Mouse (Mus musculus) MN1 (cell line): Measurements from ENCODE around the gene Rhoh.

ENCODE experiments used
- DNase-seq: peaks from one replicate; pipeline ENCODE4 v3.0.0-alpha.2; 2016; ENCODE audit warnings: low spot score

The Rhoh gene

DNA sequence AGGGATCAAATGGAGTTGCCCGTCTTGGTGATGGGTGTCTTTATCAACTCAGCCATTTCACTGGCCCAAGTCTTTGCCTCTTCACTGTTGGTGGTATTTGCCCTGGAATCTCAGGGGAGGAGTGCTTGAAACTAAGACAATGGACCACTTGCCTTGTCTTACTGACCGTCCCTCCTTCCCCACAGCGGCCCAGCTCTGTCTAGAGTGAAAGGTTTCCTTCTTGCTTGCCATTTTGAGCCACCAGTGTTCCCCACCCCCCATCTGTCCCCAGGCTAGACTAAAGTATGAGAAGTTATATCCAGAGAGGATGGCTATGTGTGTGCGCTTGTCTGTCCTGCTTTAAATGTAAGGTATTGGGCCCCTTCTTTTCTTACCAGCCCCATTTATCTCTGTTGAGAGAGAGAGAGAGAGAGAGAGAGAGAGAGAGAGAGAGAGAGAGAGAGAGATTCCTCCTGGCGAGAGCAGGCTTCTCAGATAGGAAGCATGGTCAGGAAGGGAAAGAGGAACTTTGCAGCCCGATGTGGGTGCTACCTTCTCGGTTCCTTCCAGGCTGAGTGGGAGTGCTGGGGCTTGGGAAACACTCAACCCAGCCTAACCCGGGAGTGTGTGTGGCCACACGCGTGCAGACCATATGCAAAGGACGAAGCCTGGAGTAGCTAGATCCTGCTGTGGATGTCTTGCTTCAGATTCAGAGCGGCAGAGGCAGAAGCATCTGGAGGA is 572 bp upstream of the Rhoh start:
- no peak for DNase-seq

DNA sequence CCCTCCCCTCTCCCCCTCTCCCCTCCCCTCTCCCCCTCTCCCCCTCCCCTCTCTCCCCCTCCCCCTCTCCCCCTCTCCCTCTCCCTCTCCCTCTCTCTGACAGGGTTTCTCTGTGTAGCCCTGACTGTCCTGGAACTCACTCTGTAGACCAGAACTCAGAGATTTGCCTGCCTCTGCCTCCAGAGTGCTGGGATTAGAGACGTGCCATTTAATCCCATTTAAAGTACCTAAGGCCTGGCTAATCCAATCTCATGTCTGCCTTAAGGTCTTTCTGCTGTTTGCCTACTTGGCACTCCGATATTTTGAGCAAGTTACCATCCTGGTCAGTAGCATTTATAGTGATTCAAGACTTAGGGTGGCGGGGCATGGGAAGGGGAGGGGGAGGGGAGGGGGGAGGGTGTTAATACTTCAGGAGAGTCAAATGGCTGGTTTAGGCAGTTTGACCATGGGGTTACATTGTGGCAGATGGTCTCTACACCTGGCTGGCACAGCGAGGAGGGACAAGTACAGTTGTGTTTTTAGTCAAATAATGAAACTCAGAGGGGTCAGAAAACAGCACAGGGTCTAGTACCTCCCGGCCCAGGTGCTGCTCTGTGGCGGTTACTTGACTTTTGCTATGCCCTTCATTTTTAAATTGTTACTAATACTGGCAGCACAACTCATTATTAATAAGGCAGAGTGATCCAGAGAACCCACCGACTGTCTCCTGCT is 1.4 kb downstream of the Rhoh start:
- DNase-seq, result no peak

DNA sequence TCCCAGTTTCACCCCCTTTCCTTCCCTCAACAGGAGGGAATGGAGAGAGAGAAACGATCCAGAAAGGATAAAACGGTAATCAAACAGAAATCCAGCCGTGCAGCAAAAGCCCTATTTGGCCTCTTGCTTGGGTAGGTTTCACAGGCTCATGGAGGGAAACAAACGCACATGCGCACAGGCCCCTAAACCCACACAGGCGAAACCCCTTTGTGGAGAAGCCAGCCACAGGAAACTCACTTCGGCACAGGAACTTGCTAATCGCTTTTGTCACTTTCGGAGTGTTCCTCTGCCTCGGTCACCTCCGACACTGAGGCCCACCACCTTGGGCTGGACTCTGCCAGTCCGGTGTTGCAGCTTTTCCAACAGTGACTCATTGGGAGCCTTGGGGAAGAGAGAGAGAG is 2.3 kb downstream of the Rhoh start:
- DNase-seq, result no peak

DNA sequence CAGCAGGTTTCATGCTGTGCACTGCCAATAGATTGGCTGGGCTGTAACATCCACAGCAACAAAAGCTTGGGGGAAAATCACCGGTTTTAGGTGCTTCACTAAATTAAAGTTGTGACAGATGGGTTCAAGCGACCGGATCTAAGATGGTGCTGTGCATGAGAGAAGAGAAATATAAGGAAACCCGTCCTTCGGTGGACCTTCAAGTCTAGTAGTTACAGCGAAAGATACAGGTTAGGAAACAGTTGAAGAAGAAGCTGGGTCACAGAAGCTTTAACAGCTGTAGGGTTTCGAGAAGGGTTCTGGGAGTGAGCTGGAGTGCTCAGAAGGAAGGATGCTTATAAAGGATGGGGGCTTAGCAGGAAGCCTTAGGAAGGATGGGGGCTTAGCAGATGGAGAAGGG is 3.5 kb downstream of the Rhoh start:
- DNase-seq, result no peak

DNA sequence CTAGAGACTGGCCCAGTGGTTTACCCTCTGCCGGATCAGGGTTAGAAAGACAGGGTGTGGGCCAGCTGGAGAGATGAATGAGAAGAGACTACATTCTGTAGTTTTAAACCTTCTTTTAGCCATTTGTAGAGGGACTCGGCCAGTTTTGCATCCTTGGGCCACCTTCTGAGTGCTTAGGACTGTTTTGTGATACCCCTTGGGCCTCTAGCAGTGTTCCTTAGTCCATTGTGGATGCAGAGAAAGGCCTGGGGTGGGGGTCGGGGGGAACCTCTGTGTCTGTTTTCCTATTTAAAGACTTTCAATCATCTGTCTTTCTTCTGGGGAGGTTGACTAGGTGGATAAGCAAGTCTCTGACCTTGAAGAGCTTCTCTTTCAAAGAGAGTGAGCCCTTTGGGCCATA is 3.9 kb downstream of the Rhoh start:
- DNase-seq, result no peak

DNA sequence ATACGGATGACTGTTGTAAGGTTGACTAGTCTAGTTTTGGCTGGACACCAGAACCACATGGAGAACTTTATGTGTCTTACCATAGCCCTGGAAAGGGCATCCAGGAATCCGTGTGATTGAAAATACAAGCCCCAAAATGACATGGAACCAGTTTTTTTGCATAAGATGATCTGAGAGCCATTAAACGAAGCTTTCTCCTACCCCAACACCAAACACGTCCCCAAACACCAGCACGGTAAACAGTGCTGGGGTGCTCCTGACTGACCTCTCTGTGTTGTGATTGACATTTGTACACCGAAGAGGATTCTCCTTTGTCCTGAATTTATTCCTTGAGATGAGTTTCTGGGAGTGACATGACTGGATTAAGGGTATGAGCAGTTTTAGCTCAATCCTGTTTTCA is 5.6 kb downstream of the Rhoh start:
- DNase-seq, result no peak

DNA sequence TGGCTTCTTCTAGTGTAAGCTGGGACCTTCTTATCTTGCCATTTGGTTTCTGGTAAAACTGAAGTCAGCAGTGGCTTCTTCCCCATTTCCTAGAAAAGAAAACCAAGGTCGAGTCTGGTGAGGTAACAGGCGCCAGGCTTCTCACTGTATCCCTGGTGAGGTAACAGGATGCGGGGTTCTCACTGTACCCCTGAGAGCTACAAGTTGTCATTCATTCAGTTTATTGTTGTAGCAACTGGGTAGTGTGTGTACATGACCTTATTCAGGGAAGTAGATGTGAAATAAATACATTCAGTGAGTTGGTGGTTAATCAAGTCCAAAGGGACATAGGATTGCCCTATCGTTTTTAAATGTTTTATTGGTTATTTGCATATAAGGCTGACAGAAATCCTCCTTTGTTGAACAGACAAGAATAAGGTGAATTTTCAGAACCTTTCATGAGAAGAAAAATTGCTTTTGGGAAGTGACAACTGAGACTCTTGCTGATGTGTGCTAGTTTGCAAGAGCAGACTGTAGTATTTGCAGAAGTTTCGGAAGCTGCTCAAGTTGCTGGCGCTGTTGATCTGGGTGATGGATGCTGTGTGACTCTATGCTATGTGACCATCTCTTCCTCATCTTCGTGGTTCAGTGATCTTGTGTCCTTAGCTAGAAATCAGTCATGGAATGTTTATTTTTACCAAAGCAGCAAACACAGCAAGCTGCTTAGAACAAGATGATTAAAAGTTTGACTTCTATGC is 6.5 kb downstream of the Rhoh start:
- no peak for DNase-seq

DNA sequence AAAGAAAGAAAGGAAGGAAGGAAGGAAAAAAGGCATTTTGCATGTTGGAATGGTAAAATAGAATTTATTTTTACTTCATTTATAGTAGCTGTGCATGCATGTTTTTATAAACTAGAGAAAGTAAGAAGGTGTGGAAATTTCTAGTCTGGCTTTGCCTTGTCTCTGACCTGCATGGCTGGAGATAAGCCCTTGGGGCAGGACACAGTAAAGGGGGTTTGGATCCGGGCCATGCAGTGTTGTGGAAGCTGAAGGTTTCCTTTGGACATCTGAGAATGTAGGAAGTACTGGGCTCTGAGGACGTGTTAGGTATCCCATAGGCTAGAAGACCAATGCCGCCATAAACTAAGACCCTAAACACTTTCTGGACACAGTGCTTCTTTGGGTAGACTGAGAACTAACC is 7.4 kb downstream of the Rhoh start:
- DNase-seq, result no peak

DNA sequence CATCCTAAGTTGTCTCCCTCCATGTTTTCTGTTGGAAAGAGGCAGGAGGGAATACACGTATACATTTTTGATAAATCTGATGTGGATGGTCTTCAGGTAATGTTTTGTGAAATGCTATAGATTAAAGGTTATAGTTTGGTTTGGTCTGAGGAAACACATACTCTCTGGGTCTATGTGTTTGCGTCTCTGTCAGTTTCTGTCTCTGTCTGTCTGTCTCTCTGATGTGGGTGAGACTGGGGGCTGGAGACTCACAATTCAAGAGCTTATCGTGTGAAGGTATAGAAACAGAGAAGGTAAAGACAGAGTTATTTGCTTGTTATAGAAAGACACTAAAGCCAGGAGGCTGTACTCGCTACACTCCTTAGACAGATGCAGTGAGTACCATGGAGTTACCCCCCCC is 8.6 kb downstream of the Rhoh start:
- DNase-seq, result no peak

DNA sequence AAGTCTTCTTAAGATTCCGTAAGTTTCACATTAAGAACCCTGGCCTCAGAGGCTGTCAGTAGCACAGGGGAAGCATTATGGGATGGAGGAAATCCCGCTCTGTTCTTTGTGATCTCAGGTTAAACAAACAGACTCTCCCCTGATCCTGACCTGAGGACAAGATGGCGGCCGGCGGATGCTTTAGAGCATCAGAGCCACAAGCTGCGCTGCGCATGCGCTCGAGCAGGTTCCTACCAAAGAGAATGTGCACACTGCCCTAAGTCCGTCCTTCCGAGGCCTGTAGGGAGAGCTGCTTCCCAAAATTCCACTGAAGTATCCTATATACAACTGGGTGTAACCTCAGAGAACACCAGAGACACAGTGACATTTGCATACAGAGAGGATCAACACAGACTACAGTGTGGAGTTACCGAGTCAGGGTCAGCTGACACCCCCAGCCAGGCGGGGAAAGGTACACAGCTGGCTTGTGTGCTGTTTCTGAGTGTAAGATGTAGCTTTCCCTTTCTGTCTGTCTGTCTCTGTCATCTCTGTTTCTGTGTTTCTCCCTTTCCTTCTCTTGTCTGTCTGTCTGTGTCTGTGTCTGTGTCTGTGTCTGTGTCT is 10.4 kb downstream of the Rhoh start:
- no peak for DNase-seq

DNA sequence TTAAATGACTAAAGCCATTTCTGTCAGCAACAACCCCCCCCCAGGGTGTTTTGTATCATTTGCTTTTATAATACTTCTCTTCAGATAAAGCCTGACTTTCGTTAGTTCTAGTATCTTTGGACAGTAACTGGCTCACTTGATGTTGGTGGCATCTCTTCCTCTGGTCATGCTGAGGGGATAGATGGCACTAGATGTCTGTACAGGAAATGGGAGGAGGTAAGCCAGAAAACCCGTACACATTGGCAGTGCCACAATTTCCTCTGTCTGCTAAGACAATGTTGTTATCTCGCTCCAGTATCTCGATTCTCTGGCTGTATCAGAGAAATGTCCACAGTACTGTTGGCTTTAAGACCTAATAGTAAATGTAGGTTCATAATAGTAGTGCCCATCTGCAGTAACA is 12.2 kb downstream of the Rhoh start:
- no peak for DNase-seq

DNA sequence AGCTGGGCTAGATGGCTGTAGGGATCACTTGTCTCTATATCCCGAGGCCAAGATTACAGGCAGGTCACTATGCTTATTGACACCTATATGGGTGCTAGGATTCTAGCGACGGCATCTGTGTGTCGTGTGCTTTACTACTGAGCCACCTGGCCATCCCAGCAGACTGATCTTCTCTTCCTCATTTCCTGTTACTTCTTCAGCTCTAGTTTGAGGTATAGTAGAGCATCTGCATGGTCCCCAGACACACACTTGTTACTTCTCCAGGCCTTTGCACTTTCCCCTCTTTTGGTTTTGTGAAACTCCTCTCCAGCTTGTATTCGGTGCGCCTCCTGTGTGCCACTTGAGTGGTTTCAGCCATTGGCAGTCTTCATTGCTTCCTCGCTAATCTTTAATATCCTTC is 14.3 kb downstream of the Rhoh start:
- DNase-seq, result no peak

DNA sequence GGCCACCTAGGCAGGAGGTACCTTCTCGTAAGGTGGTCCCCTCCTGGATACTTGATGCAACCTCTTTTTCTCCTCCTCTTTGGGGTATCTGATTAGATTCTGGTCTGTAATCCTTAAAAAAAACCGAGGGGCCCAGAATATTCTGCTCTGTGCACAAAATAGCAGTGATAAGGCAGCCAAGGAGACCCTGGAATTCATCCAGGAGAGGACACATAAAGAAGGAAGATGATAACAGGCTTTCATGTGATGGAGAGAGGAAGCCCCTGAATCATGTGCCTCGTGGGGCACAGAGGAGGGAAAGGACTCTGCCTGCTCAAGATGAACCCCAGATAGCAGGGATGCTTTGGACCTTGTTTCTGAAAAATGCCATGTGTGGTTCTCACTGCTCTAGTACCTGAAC is 17.4 kb downstream of the Rhoh start:
- no peak for DNase-seq

DNA sequence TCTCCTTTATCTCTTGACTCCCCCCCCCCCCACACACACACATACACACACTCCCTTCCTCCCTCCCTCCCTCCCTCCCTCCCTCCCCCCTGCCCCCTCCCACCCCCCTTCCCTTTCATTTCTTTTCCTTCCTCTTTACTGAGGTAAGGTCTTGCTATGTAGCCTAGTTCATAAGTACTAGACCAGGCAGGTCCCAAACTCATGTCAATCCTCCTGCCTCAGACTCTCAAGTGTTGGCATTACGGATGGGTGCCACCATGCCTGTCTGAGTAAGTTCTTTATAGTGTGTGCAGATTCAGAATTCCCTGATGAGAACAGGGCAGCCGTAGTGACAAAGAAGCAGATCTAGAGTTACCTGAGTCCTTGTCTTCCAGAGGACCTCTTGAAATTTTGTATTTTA is 20.2 kb downstream of the Rhoh start:
- DNase-seq, result no peak

DNA sequence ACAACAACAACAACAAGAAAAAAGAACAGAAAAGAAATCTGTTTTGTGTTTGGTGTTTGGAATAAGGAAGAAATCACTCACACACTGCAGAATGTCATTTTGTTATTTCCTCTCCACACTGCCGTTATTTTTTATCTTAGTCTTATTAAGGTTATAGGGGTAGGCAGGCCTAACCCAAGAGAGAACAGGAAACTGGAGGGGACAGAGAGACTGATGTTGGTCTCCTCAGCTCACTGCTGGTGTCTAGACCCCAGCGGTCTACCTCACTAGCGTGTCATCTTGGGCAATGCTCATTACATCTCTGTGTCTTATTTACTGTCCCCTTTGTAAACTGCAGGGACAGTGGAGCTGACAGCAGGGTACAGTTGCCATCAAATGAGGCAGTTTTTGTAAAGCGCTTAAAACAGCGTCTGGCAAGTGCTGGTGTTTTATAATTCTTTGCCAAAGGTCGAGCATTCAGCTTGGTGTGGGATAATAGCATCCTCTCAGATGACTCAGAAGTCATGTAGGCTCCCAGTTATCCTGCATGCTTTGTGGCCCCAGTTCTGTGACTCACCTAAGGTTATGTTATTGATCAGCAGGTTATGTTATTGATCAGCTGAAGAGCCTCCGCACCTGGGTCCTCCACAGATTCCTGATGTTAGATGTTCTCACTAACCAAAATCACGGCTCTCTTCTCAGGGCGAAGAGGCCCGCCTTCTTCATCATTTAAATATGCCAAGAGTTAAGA is 21.6 kb downstream of the Rhoh start:
- DNase-seq, result no peak

DNA sequence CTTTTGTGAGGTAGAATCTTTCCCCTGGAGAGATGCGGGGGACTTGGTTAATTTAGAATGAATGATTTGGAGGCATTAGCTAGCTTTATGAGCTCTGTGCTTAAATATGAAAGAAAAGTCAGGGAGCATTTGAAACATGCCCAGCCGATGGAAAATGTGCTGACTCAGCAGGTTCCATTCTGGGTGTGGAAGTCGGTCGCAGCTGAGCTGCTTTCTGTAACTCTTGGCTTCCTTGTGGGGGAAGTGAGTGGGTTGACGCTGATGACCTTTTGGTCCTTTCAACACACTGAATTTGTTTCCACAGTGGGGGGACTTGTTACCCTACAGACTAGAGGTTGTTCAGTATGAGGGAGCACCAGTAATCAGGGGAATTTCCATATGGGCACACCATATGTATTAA is 22.3 kb downstream of the Rhoh start:
- no peak for DNase-seq

DNA sequence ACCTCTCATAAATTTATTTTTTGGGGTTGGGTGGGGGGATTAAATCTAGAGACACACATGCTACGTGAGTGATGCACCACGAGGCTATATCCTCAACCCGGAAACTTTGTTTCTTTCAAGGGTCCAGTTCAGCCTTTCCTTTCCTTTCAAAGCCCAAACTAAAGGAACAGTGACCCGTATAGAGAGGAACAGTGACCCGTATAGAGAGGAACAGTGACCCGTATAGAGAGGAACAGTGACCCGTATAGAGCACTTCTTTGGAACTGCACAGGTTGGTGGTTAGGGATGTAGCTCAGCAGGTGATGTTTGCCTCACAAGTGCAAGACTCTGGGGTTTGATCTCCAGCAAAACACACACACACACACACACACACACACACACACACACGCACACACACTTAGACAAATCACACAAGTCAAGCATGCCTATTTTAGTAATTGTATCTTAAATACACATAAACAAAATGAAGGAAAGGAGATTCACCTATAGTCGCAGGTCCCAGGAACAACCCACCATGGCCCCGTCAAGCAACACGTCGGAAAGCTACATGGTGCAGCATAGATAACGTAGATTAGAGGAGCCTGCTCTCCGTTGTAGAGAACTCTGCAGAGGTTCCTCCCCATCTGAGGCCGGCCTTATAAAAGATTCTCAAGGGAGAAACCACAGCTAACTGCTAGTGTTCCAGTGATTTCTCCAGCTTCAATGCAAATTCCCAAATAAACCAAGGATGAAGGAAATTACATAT is 24.9 kb downstream of the Rhoh start:
- no peak for DNase-seq

DNA sequence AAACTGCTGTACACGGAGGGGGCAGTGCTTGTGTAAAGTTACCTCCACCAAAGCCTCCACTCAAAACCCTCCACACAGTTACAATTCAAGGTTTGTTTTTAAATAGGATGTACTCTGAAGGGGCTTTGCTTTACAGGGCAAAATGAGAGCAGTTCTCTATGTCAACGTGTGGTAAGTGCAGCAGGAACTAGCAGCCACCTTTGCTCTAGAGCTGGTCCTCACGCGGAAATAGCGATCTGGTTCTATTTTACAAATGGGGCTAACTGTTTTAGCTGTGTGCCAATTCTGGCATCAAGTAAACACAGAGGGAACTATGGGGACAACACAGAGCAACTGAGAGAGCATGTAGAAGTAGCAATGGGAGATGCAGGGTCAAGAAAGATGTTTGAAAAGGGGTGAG is 27.1 kb downstream of the Rhoh start:
- DNase-seq, result no peak

DNA sequence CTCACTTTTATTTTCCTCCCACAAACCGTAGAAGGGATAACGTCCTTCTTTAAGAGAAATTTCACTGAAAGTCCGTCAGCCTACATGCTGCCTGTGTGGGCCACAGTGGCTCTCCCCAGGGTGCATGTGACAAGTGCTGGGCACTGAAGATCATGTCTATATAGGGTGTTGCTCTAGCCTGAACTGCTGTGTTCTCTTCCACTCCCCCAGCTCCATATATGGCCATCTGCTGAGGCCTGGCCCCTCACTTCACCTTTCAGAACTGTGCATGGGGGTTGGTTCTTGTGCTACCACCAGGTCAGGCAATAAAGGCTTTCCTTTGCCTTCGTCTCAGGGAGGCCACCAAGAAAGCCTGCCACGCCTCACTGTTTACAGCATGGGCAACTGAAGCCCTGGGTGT is 28.0 kb downstream of the Rhoh start:
- DNase-seq, result no peak

DNA sequence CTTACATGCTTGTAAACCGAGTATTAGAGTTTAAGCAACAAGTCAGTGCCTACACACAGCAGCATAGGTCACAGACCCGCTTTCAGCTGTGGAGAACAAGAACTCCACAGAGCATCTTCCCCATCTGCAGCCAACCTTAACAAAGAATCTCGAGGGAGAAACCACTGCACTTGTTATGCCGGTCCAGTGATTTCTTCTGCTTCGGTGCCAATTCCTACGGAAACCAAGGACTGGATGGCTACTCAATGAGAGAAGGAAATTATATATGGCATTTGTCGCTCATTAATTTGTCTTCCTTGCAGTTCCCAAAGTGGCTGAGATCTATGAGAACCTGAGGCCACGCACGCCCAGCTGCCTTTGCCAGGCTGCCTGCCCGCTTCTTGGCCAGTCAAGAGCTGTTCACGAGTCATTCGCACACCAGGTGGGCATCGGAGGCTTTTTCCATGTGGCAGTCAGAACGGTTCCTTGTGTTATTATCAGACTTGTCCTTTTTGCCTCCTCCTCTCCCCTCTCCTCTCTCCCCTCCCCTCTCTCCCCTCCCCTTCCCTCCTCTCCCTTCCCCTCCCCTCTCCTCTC is 30.3 kb downstream of the Rhoh start:
- DNase-seq, result no peak

DNA sequence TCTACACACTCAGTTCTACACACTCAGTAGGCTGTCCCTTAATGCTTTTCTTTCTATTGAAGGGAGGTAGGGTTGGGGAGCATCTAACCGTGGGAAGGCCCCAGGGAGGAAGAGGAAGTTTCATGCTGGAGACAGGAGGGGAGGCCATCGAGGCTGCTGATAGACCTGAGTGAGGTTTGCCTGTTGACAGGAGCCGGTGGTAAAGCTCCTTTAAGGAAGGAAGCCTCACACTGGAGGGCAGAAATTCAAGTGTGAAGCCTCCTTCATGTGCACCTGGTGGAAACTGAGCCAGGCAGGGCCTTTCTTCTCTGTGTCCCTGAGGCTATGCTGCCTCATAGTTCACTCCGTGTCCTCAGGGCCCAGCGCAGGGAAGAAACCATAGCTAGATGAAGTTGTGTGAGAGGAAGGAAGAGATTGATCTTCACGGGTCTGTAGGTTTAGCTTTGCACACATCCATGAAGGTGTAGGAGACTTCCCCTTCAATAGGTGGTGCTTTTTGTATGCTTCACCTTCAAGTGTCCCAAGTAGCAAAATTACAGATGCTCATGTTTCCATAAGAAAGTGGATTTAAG is 34.2 kb downstream of the Rhoh start:
- no peak for DNase-seq
